Mouse (Mus musculus) myocyte (in vitro differentiated cells): ENCODE measurements around the gene Ms4a2.

Source experiments
- CEBPB ChIP-seq: IDR thresholded peaks from 2 replicates; pipeline ENCODE4 v1.6.1; 2011; ENCODE audit warnings: mild to moderate bottlenecking, moderate library complexity; ENCODE audit not compliant: poor library complexity, insufficient read depth, severe bottlenecking
- E2F4 ChIP-seq: IDR thresholded peaks from one replicate; pipeline ENCODE4 v1.6.1; 2011; ENCODE audit warnings: mild to moderate bottlenecking, control low read depth, moderate library complexity; ENCODE audit not compliant: insufficient read depth
- MAX ChIP-seq: IDR thresholded peaks from one replicate; pipeline ENCODE4 v1.6.1; 2011; ENCODE audit warnings: low read depth, mild to moderate bottlenecking, control low read depth
- MYOD1 ChIP-seq, 3 experiments: IDR thresholded peaks; one replicate each; pipeline ENCODE4 v1.6.1; 2011; ENCODE audit warnings: control low read depth in 2 of 3, low read depth in 2 of 3, mild to moderate bottlenecking in 2 of 3, moderate library complexity in 1 of 3; ENCODE audit not compliant: insufficient read length in 2 of 3, control insufficient read depth in 1 of 3
- MYOG ChIP-seq, 3 experiments: IDR thresholded peaks; one replicate each; pipeline ENCODE4 v1.6.1; 2011; ENCODE audit warnings: control low read depth in 2 of 3, low read depth in 2 of 3, mild to moderate bottlenecking in 2 of 3; ENCODE audit not compliant: insufficient read length in 2 of 3, control insufficient read depth in 1 of 3, insufficient read depth in 1 of 3
- POLR2A ChIP-seq: IDR thresholded peaks from one replicate; pipeline ENCODE4 v1.6.1; 2011; ENCODE audit warnings: low read depth, mild to moderate bottlenecking, control low read depth, moderate library complexity; ENCODE audit not compliant: insufficient read length
- POLR2AphosphoS2 ChIP-seq: IDR thresholded peaks from one replicate; pipeline ENCODE4 v1.6.1; 2011; ENCODE audit warnings: low read depth, control low read depth; ENCODE audit not compliant: insufficient read length
- SRF ChIP-seq: IDR thresholded peaks from one replicate; pipeline ENCODE4 v1.6.1; 2011; ENCODE audit warnings: low read depth; ENCODE audit not compliant: control insufficient read depth, insufficient read length
- TCF12 ChIP-seq: IDR thresholded peaks from one replicate; pipeline ENCODE4 v1.6.1; 2011; ENCODE audit warnings: mild to moderate bottlenecking, control low read depth; ENCODE audit not compliant: poor library complexity, insufficient read depth, severe bottlenecking
- USF1 ChIP-seq: IDR thresholded peaks from one replicate; pipeline ENCODE4 v1.6.1; 2011; ENCODE audit warnings: low read depth, mild to moderate bottlenecking, control low read depth, moderate library complexity

GRCm38 (mm10) chr19:11649564-11649963, 26.0 kb upstream of the Ms4a2 start:
- no peak for TF ChIP-seq MYOD1 (IDR thresholded peaks at IDR 0.05; ENCODE audit: control insufficient read depth in 1 of 3, insufficient read length in 2 of 3, low read depth in 2 of 3)
- no peak for TF ChIP-seq MYOG (IDR thresholded peaks at IDR 0.05; ENCODE audit: control insufficient read depth in 1 of 3, insufficient read depth in 1 of 3, insufficient read length in 2 of 3, low read depth in 2 of 3)
- no peak for TF ChIP-seq POLR2A
- TF ChIP-seq MAX = no peak
- TF ChIP-seq POLR2AphosphoS2 = no peak
- no peak for TF ChIP-seq E2F4
- TF ChIP-seq TCF12 = no peak
- no peak for TF ChIP-seq USF1
- no peak for TF ChIP-seq CEBPB
- TF ChIP-seq SRF = no peak
